In genomic region chr10:61737537-61737936, GRCm38 (mm10) we compare ENCODE assay signal across 20 mouse cellular contexts. TPM values are rescaled to one million over a fixed set of nuclear protein-coding genes. Genes with fewer than 3 reads are reported as not detected.
"Had no signal": no experiment of that assay in that cellular context is flagged by ENCODE, and none has a peak within 500 bp of the region (broad histone marks: within the 10 kb centered on the region; RNA-seq: fewer than 3 reads in every experiment).

No protein-coding gene starts in this region.

- H3K9me3 ChIP-seq: limb, embryonic 12.5 days; liver, embryonic 12.5 days; liver, embryonic 15.5 days; lung, embryonic 15.5 days; megakaryocyte, embryonic 14.5 days; midbrain, embryonic 10.5 days; midbrain, embryonic 13.5 days had no signal

- H3K4me1 ChIP-seq: limb, embryonic 12.5 days; liver, embryonic 12.5 days; liver, embryonic 15.5 days; lung, embryonic 15.5 days; megakaryocyte, embryonic 14.5 days; midbrain, embryonic 10.5 days; midbrain, embryonic 13.5 days had no signal

- H3K4me2 ChIP-seq: limb, embryonic 12.5 days; liver, embryonic 12.5 days; liver, embryonic 15.5 days; lung, embryonic 15.5 days; midbrain, embryonic 13.5 days had no signal

- ATAC-seq: liver, embryonic 12.5 days had no signal

- H3K9ac ChIP-seq: limb, embryonic 12.5 days; liver, embryonic 12.5 days; liver, embryonic 15.5 days; lung, embryonic 15.5 days; midbrain, embryonic 13.5 days had no signal

- H3K27ac ChIP-seq: kidney, postnatal 0 days; layer of hippocampus, adult 2 months; left cerebral cortex, adult 2 months; limb, embryonic 12.5 days; liver, embryonic 12.5 days; liver, embryonic 15.5 days; lung, embryonic 15.5 days; midbrain, embryonic 10.5 days had no signal

- H3K27me3 ChIP-seq: limb, embryonic 12.5 days; liver, embryonic 12.5 days; liver, embryonic 15.5 days; lung, embryonic 15.5 days; midbrain, embryonic 13.5 days had no signal

- H3K36me3 ChIP-seq: liver, embryonic 15.5 days had no signal

- DNase-seq: kidney, postnatal 25 days; layer of hippocampus, adult 9-11 months; liver; lung, adult 18-20 months; lung, postnatal 10 days; lung, postnatal 36 days; thymus, adult 2 months; thymus, postnatal 14 days; thymus, postnatal 4 days had no signal

- H3K4me3 ChIP-seq: layer of hippocampus, adult 2 months; left cerebral cortex, adult 2 months; limb, embryonic 12.5 days; liver, embryonic 12.5 days; liver, embryonic 15.5 days; lung, embryonic 15.5 days; megakaryocyte, embryonic 14.5 days; midbrain, embryonic 10.5 days; midbrain, embryonic 13.5 days had no signal

RNA-seq across cellular contexts. Expression of gene H2afy2, which starts 46.4 kb away (rescaled TPM):
- total RNA-seq: monocyte, adult 5-6 weeks had no signal
